Mouse (Mus musculus): Measurements from ENCODE around the gene Mthfd1l. TPM values are rescaled to one million over a fixed set of nuclear protein-coding genes. Genes with fewer than 3 reads are reported as not detected.

Gene Mthfd1l
- polyA plus RNA-seq, 1 experiment: 0.77 TPM

DNA sequence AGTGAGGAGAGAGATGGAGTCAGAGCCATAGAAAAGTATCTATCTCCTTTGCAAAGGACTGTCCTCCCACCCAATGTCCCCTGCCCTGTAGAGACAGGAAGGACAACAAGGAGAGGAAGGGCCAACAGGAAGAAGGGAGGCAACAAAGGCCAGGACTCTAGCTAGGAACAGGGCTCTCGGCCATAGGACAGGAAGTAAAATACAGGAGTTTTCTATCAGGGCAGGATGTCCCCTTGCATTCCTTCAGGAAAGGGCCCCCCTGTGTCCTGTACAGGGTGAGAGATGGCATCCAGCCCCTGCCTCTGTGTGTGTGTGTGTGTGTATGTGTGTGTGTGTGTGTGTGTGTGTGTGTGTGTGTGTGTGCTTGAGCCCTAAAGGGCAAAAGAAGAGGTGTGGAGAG is 209.0 kb downstream of the Mthfd1l start:
- WGBS: 60% methylated on average over 1 of the region's 1 CpGs

DNA sequence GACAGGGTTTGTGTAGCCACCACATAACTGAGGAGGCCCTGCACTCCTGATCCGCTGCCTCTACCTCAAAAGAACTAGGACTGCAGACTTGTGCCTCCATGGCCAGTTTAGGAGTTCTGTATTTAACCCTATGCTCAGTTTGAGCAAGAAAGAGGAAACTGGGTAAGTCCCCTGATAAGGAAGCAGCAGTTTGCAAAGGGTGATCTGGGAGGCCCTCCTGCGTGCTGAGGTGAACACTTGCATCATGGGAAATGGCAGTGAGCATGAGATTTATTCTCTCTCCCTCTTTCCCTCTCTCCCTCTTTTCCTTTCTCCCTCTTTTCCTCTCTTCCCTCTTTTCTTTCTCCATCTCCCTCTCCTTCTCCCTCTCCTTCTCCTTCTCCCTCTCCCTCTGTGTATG is 209.5 kb downstream of the Mthfd1l start:
- no peak for DNase-seq
- Histone ChIP-seq H3K4me1 (ENCODE audit: control insufficient read depth, insufficient read depth, low read length) (no peaks in the 10 kb centered on the region), H3K27me3 (replicated peaks; ENCODE audit: control insufficient read depth, insufficient read depth, low read length) (no peaks in the 10 kb centered on the region), H3K36me3 (ENCODE audit: control insufficient read depth, insufficient read depth, low read length) (no peaks in the 10 kb centered on the region), H3K27ac (ENCODE audit: insufficient read depth, low read depth, low read length) (no peak overlapping the region), H3K4me3 (ENCODE audit: insufficient read depth, low read depth, low read length) (no peak overlapping the region)
- WGBS: 81% methylated on average over 2 of the region's 2 CpGs
- TF ChIP-seq POLR2A (IDR thresholded peaks at IDR 0.05; ENCODE audit: low read depth, low read length): no peak
- no peak for TF ChIP-seq CTCF (conservative IDR thresholded peaks at IDR 0.05; ENCODE audit: insufficient read depth, insufficient read length, low read depth, low read length)

More for the DNA sequence above, 209.0 kb downstream of the Mthfd1l start:
- H3K27me3 ChIP-seq (replicated peaks; ENCODE audit: control insufficient read depth, insufficient read depth, low read length): no peaks in the 10 kb centered on the region
- no peak overlapping the region for H3K4me3 ChIP-seq (ENCODE audit: insufficient read depth, low read depth, low read length)
- no peaks in the 10 kb centered on the region for H3K36me3 ChIP-seq (ENCODE audit: control insufficient read depth, insufficient read depth, low read length)
- H3K27ac ChIP-seq (ENCODE audit: insufficient read depth, low read depth, low read length): no peak overlapping the region
- no peak for TF ChIP-seq CTCF (conservative IDR thresholded peaks at IDR 0.05; ENCODE audit: insufficient read depth, insufficient read length, low read depth, low read length)
- TF ChIP-seq POLR2A (IDR thresholded peaks at IDR 0.05; ENCODE audit: low read depth, low read length): no peak
- H3K4me1 ChIP-seq (ENCODE audit: control insufficient read depth, insufficient read depth, low read length): no peaks in the 10 kb centered on the region
- peak; percentile 21 for DNase-seq

DNA sequence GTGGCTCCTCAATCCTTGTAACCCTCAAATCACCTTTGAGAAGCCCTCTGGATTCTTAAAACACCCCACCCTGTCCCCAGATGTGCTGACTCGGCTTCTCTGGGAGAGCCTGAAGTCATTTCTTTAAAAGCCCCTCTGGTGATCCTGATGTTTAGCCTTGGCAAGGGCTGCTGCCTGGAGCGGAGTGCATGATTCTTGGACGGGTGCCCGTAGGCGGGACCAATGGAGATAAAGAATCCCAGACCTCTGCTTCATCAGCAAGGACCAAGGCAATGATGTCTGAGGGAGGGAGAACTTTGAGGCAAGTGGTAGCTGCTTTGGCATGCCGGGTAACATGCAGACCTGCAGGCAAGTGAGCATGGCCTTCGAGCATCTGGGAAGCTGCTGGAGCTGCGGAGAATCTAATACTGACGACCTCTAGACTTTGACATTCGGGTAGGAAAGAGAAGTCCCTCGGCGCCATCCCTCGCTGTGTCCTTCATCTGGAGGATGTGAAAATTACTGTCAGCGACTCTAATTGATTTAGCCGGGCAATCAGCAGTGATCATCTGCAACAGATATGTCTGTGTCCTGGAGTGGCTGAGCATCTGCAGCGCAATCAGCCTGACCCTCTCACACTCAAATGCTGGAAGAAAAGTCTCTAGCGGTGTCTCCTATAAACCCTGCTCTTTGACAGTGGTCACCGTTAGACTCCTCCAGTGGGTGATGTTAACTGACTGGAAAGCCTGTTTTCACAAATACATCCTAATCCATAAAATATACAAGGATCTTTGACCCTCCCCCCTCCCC is 215.9 kb downstream of the Mthfd1l start:
- 76% methylated on average over 18 of the region's 18 CpGs for WGBS
- peak; percentile 43 for DNase-seq
- H3K27ac ChIP-seq (ENCODE audit: insufficient read depth, low read depth, low read length): no peak overlapping the region
- no peaks in the 10 kb centered on the region for H3K4me1 ChIP-seq (ENCODE audit: control insufficient read depth, insufficient read depth, low read length)
- TF ChIP-seq POLR2A (IDR thresholded peaks at IDR 0.05; ENCODE audit: low read depth, low read length): no peak
- no peak for TF ChIP-seq CTCF (conservative IDR thresholded peaks at IDR 0.05; ENCODE audit: insufficient read depth, insufficient read length, low read depth, low read length)
- no peaks in the 10 kb centered on the region for H3K27me3 ChIP-seq (replicated peaks; ENCODE audit: control insufficient read depth, insufficient read depth, low read length)
- no peaks in the 10 kb centered on the region for H3K36me3 ChIP-seq (ENCODE audit: control insufficient read depth, insufficient read depth, low read length)
- no peak overlapping the region for H3K4me3 ChIP-seq (ENCODE audit: insufficient read depth, low read depth, low read length)

DNA sequence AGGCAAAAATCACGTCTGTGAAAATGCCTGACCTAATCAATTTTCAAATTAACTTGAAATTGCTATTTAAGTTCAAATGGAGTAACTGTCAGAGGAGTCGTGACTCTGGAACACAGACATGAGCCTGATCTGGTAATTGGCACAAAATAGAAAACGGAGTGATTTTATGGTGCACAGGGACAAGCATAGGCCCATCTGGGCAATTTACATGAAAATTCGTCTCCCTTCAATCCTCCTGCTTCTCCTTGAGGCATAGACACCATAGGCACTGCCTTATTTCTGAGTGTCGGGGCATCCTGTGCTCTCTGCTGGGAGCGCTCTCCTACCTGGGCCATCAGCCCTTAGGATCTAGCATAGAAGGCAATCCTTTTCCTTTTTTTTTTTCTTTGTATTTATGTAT is 216.5 kb downstream of the Mthfd1l start:
- no peaks in the 10 kb centered on the region for H3K27me3 ChIP-seq (replicated peaks; ENCODE audit: control insufficient read depth, insufficient read depth, low read length)
- no peak overlapping the region for H3K27ac ChIP-seq (ENCODE audit: insufficient read depth, low read depth, low read length)
- no peaks in the 10 kb centered on the region for H3K4me1 ChIP-seq (ENCODE audit: control insufficient read depth, insufficient read depth, low read length)
- no peak overlapping the region for H3K4me3 ChIP-seq (ENCODE audit: insufficient read depth, low read depth, low read length)
- H3K36me3 ChIP-seq (ENCODE audit: control insufficient read depth, insufficient read depth, low read length): no peaks in the 10 kb centered on the region
- no peak for DNase-seq
- TF ChIP-seq POLR2A (IDR thresholded peaks at IDR 0.05; ENCODE audit: low read depth, low read length): no peak
- TF ChIP-seq CTCF (conservative IDR thresholded peaks at IDR 0.05; ENCODE audit: insufficient read depth, insufficient read length, low read depth, low read length): no peak
- 80% methylated on average over 6 of the region's 6 CpGs for WGBS

DNA sequence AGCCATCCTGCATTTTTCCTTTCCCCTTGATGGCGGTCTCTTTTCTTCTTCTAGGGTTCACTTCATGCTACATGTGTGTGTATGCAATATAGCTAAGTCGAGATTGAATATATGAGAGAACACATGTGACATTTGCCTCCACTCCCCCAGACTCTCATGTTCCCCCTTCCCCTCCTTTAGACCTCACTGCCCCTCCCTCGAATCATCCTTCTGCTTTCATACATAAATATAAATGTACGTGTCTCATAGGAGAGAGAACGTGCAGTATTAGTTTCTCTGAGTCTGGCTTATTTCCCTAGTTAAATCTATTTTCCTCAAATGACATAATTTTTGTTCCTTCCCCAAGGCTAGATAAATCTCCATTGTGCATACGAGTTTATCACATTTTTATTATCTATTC is 226.1 kb downstream of the Mthfd1l start:
- DNase-seq: no peak
- H3K27me3 ChIP-seq (replicated peaks; ENCODE audit: control insufficient read depth, insufficient read depth, low read length): no peaks in the 10 kb centered on the region
- TF ChIP-seq POLR2A (IDR thresholded peaks at IDR 0.05; ENCODE audit: low read depth, low read length) (no peak), CTCF (conservative IDR thresholded peaks at IDR 0.05; ENCODE audit: insufficient read depth, insufficient read length, low read depth, low read length) (no peak)
- 72% methylated on average over 6 of the region's 6 CpGs for WGBS
- no peak overlapping the region for H3K27ac ChIP-seq (ENCODE audit: insufficient read depth, low read depth, low read length)
- no peak overlapping the region for H3K4me3 ChIP-seq (ENCODE audit: insufficient read depth, low read depth, low read length)
- H3K36me3 ChIP-seq (ENCODE audit: control insufficient read depth, insufficient read depth, low read length): no peaks in the 10 kb centered on the region
- H3K4me1 ChIP-seq (ENCODE audit: control insufficient read depth, insufficient read depth, low read length): no peaks in the 10 kb centered on the region

DNA sequence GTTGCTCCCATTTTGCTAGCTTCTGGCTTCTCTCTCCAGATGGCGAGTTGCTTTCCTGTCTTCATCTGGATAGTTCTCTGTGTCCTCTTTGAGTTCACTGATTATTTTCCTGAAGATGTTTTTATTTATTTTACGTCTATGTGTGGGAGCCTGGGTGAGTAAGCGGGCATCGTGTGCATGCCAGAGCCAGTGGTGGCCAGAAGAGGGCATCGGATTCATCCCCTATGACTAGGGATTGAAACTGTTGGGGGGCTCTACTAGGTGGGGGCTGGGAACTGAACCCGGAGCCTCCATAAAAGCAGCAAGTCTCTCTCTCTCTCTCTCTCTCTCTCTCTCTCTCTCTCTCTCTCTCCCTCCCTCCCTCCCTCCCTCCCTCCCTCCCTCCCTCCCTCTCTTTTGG is 227.0 kb downstream of the Mthfd1l start:
- Histone ChIP-seq H3K27ac (ENCODE audit: insufficient read depth, low read depth, low read length) (no peak overlapping the region), H3K36me3 (ENCODE audit: control insufficient read depth, insufficient read depth, low read length) (no peaks in the 10 kb centered on the region), H3K27me3 (replicated peaks; ENCODE audit: control insufficient read depth, insufficient read depth, low read length) (no peaks in the 10 kb centered on the region), H3K4me1 (ENCODE audit: control insufficient read depth, insufficient read depth, low read length) (no peaks in the 10 kb centered on the region), H3K4me3 (ENCODE audit: insufficient read depth, low read depth, low read length) (no peak overlapping the region)
- TF ChIP-seq CTCF (conservative IDR thresholded peaks at IDR 0.05; ENCODE audit: insufficient read depth, insufficient read length, low read depth, low read length): no peak
- TF ChIP-seq POLR2A (IDR thresholded peaks at IDR 0.05; ENCODE audit: low read depth, low read length): no peak
- DNase-seq: no peak
- WGBS: 94% methylated on average over 6 of the region's 6 CpGs

DNA sequence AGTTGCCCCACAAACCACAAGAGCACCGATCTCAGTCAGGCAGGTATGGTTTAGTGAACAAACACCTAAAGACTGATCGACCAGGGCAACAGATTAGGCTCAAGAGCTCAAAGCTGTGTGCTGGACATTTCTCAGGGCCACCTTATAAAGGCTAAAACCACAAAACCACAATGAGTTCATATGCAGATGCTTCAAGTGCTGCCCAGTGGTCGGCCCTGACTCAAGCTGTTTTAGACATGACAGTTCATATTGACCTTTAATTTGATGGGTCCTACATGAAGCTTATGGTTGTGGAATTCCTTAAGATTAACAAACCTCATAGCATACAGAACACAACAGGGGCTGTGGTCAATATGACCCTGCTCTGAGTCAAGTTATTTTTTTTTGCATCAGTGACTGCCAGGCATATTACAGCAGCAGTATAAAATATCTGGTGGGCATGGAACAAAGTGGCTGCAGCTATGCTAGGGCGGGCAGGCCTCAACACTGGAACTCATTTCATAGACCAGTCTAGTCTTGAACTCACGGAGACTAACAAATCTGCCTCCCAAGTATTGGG is 227.7 kb downstream of the Mthfd1l start:
- no peaks in the 10 kb centered on the region for H3K4me1 ChIP-seq (ENCODE audit: control insufficient read depth, insufficient read depth, low read length)
- no peaks in the 10 kb centered on the region for H3K36me3 ChIP-seq (ENCODE audit: control insufficient read depth, insufficient read depth, low read length)
- 94% methylated on average over 5 of the region's 5 CpGs for WGBS
- H3K4me3 ChIP-seq (ENCODE audit: insufficient read depth, low read depth, low read length): no peak overlapping the region
- no peak overlapping the region for H3K27ac ChIP-seq (ENCODE audit: insufficient read depth, low read depth, low read length)
- no peak for DNase-seq
- TF ChIP-seq POLR2A (IDR thresholded peaks at IDR 0.05; ENCODE audit: low read depth, low read length) (no peak), CTCF (conservative IDR thresholded peaks at IDR 0.05; ENCODE audit: insufficient read depth, insufficient read length, low read depth, low read length) (no peak)
- no peaks in the 10 kb centered on the region for H3K27me3 ChIP-seq (replicated peaks; ENCODE audit: control insufficient read depth, insufficient read depth, low read length)

Measured in kidney, adult 2 months (tissue).